In the genomic region with DNA sequence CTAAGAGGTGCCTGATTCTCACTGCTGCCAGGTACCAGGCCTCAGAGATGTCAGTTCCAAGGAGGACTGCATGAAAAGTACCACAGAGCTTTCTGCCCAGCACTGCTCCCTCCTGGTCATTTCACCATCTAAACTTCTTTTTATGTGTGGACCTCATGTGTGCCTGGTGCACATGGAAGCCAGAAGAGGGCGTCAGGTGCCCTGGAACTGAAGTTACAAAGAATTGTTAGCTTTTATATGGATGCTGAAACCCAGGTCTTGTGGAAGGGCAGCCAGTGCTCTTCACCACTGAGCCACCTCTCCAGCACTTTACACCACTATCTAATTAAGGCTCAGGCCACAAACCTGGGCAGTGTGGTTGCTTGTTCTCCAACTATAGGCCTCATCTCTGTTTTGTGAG, we compare ENCODE assay signal across 18 mouse cellular contexts. TPM values are rescaled to one million over a fixed set of nuclear protein-coding genes. Genes with fewer than 3 reads are reported as not detected.
A peak's percentile ranks its signal among the peaks of the same experiment; 100 is the strongest.
DNase-seq lines count a peak whose midpoint lies in the region; TF ChIP-seq lines count a peak whose summit lies in the region.
"Had no signal": no experiment of that assay in that cellular context is flagged by ENCODE, and none has a peak within 500 bp of the region (broad histone marks: within the 10 kb centered on the region; RNA-seq: fewer than 3 reads in every experiment).

No protein-coding gene starts in this region.

- no peak for TF ChIP-seq POLR2A in brain, embryonic 14.5 days (IDR thresholded peaks at IDR 0.05; ENCODE audit: borderline replicate concordance, extremely low read depth, insufficient read depth, insufficient read length, poor library complexity, severe bottlenecking)

- DNase-seq in embryo, embryonic 10 days (ENCODE audit: low spot score): peak; percentile 41
- DNase-seq in embryo, embryonic 9.5 days (ENCODE audit: extremely low spot score): no peak
- no peak for DNase-seq in layer of hippocampus, adult 2 months (ENCODE audit: low spot score in 2 of 2)
- DNase-seq in layer of hippocampus, adult 9-11 months: no peak
- DNase-seq in 416B (ENCODE audit: low read depth): peak; percentile 49
- DNase-seq in brain, embryonic 14.5 days (ENCODE audit: low read depth): no peak
- no peak for DNase-seq in cerebellum, adult 11-12 months
- no peak for DNase-seq in limb, embryonic 10.5 days (ENCODE audit: low spot score)
- DNase-seq: B cell, adult 2 months; cerebellum, adult 8-10 months; kidney, adult 9 months; right cerebral cortex, postnatal 14 days; thymus, adult 18-20 months had no signal

- WGBS in limb, embryonic 10.5 days: 36% methylated on average over 1 of the region's 1 CpGs

- peak; percentile 42 for TF ChIP-seq CTCF in layer of hippocampus, adult 2 months (conservative IDR thresholded peaks at IDR 0.05)
- 0 out of 2 replicates have a peak, but pooled peaks have one; percentile 1 for TF ChIP-seq CTCF in brain, embryonic 14.5 days (IDR thresholded peaks at IDR 0.05; ENCODE audit: borderline replicate concordance, extremely low read depth, insufficient read depth, insufficient read length)

- H3K4me3 ChIP-seq in layer of hippocampus, adult 2 months: no peak overlapping the region
- H3K4me3 ChIP-seq in limb, embryonic 10.5 days: no peak overlapping the region
- H3K4me3 ChIP-seq: heart, embryonic 15.5 days; hindbrain, embryonic 15.5 days; liver, embryonic 15.5 days; megakaryocyte, embryonic 14.5 days; myocyte had no signal

- no peaks in the 10 kb centered on the region for H3K9me3 ChIP-seq in limb, embryonic 10.5 days (replicated peaks)
- H3K9me3 ChIP-seq: heart, embryonic 15.5 days; hindbrain, embryonic 15.5 days; liver, embryonic 15.5 days; megakaryocyte, embryonic 14.5 days had no signal

- H3K36me3 ChIP-seq in limb, embryonic 10.5 days: peaks cover 48% of the 10 kb centered on the region

- H3K4me1 ChIP-seq in limb, embryonic 10.5 days: peaks cover 14% of the 10 kb centered on the region; the same call in 1 of the 2 replicates
- H3K4me1 ChIP-seq: hindbrain, embryonic 15.5 days; liver, embryonic 15.5 days; megakaryocyte, embryonic 14.5 days had no signal

- H3K27me3 ChIP-seq in limb, embryonic 10.5 days (ENCODE audit: low read depth, poor library complexity, severe bottlenecking): no peaks in the 10 kb centered on the region
- H3K27me3 ChIP-seq: heart, embryonic 15.5 days; hindbrain, embryonic 15.5 days; liver, embryonic 15.5 days; megakaryocyte, embryonic 14.5 days had no signal

- H3K27ac ChIP-seq in layer of hippocampus, adult 2 months: no peak overlapping the region
- H3K27ac ChIP-seq in limb, embryonic 10.5 days: no peak overlapping the region
- H3K27ac ChIP-seq: heart, embryonic 15.5 days; hindbrain, embryonic 15.5 days; liver, embryonic 15.5 days had no signal

RNA-seq across cellular contexts. Expression of a gene that starts 27.7 kb away (rescaled TPM):
- 1 to 10 TPM; 5.8 to 6.0 TPM for total RNA-seq in layer of hippocampus, adult 2 months (2021)
- 12.4 and 15.4 TPM in 2 replicates for polyA plus RNA-seq in brain, embryonic 14.5 days (2012; rRNA removed)
- 15.3 and 18.4 TPM in 2 replicates for polyA plus RNA-seq in limb, embryonic 10.5 days (2016; fragmentation: Nextera tagmentation; extraction: Ambion mirVana)

RNA-seq across cellular contexts. Expression of a gene that starts 27.9 kb away (rescaled TPM):
- total RNA-seq in layer of hippocampus, adult 2 months (2021): 10 to 100 TPM in 1 of 2 experiments, 1 to 10 TPM in 1; 7.0 to 11.4 TPM
- polyA plus RNA-seq in brain, embryonic 14.5 days (2012; rRNA removed): 13.1 and 14.5 TPM in 2 replicates
- 2.5 and 2.8 TPM in 2 replicates for polyA plus RNA-seq in limb, embryonic 10.5 days (2016; fragmentation: Nextera tagmentation; extraction: Ambion mirVana)

RNA-seq across cellular contexts. Expression of a gene that starts 44.2 kb away (rescaled TPM):
- total RNA-seq in layer of hippocampus, adult 2 months (2021): 10 to 100 TPM; 74.6 to 75.1 TPM
- polyA plus RNA-seq in brain, embryonic 14.5 days (2012; rRNA removed): 72.8 and 73.8 TPM in 2 replicates
- 54.7 and 61.1 TPM in 2 replicates for polyA plus RNA-seq in limb, embryonic 10.5 days (2016; fragmentation: Nextera tagmentation; extraction: Ambion mirVana)

RNA-seq across cellular contexts. Expression of a gene that starts 44.6 kb away (rescaled TPM):
- 10 to 100 TPM; 19.7 to 21.4 TPM for total RNA-seq in layer of hippocampus, adult 2 months (2021)
- 18.5 and 19.5 TPM in 2 replicates for polyA plus RNA-seq in brain, embryonic 14.5 days (2012; rRNA removed)
- 29.6 and 32.2 TPM in 2 replicates for polyA plus RNA-seq in limb, embryonic 10.5 days (2016; fragmentation: Nextera tagmentation; extraction: Ambion mirVana)

Comparison
In these comparisons a context has a peak if more than half of its experiments do, and no peak if none do; other contexts are left out.
1. DNase-seq: peak in embryo, embryonic 10 days (single experiment) and 416B (single experiment); none in embryo, embryonic 9.5 days (single experiment), layer of hippocampus, adult 2 months (0 of 2), layer of hippocampus, adult 9-11 months (single experiment), brain, embryonic 14.5 days (single experiment), cerebellum, adult 11-12 months (single experiment) and limb, embryonic 10.5 days (single experiment).